Mouse (Mus musculus) heart, postnatal 0 days (tissue): ENCODE measurements around the gene Cryab. TPM values are rescaled to one million over a fixed set of nuclear protein-coding genes. Genes with fewer than 3 reads are reported as not detected.

Source experiments
- ATAC-seq: fragments of 200-750 bp; cut with Nextera tagmentation; 2 replicates; pipeline ENCODE4 v1.8.0; 2017; ENCODE audit warnings: low read depth, moderate number of reproducible peaks, moderate library complexity; ENCODE audit not compliant: insufficient read depth
- DNase-seq: peaks from one replicate; pipeline ENCODE4 v3.0.0-alpha.2; 2016; ENCODE audit warnings: low spot score
- H3K27ac ChIP-seq: fragments of 300-500 bp; sonication (generic); 2 replicates; pipeline ENCODE4 v1.5.1; 2014; ENCODE audit warnings: low read depth, mild to moderate bottlenecking
- H3K27me3 ChIP-seq: fragments of 300-500 bp; sonication (generic); 2 replicates; pipeline ENCODE4 v1.6.1; 2014; ENCODE audit warnings: low read length, mixed read lengths; ENCODE audit not compliant: control insufficient read depth, insufficient read depth
- H3K36me3 ChIP-seq: fragments of 300-500 bp; sonication (generic); replicated peaks from 2 replicates; pipeline ENCODE4 v1.6.1; 2014; ENCODE audit warnings: low read length, mixed read lengths; ENCODE audit not compliant: control insufficient read depth, insufficient read depth
- H3K4me1 ChIP-seq: fragments of 300-500 bp; sonication (generic); 2 replicates; pipeline ENCODE4 v1.6.1; 2014; ENCODE audit warnings: antibody characterized with exemption; ENCODE audit not compliant: control insufficient read depth, insufficient read depth
- H3K4me2 ChIP-seq: fragments of 300-500 bp; sonication (generic); 2 replicates; pipeline ENCODE4 v1.6.1; 2014; ENCODE audit warnings: low read depth, mild to moderate bottlenecking, low read length, moderate library complexity
- H3K4me3 ChIP-seq: fragments of 300-500 bp; sonication (generic); 2 replicates; pipeline ENCODE4 v1.5.1; 2014; ENCODE audit warnings: low read depth, low read length
- H3K9ac ChIP-seq: fragments of 300-500 bp; sonication (generic); replicated peaks from 2 replicates; pipeline ENCODE4 v1.6.1; 2014; ENCODE audit warnings: low read depth, low read length, mixed read lengths
- H3K9me3 ChIP-seq: fragments of 300-500 bp; sonication (generic); replicated peaks from 2 replicates; pipeline ENCODE4 v1.6.1; 2016; ENCODE audit warnings: low read length; ENCODE audit not compliant: control insufficient read depth
- CTCF ChIP-seq: IDR thresholded peaks from 2 replicates; pipeline ENCODE4 v1.5.1; 2016; ENCODE audit warnings: antibody characterized with exemption, control low read depth, low read depth
- EP300 ChIP-seq: IDR thresholded peaks from 2 replicates; pipeline ENCODE4 v1.6.1; 2016; ENCODE audit warnings: antibody characterized with exemption, low read depth
- WGBS: fragments of 180-500 bp; shearing (Covaris S2); extraction: QIAGEN DNeasy Blood & Tissue Kit; methylation state at CpG from one replicate; pipeline ENCODE4 v1.1.7; 2014; 5-methylcytosine and 5-hydroxymethylcytosine counted together
- polyA plus RNA-seq: library from polyadenylated mRNA; unstranded; fragments of >200 nt; fragmentation: Nextera tagmentation; extraction: Ambion mirVana; gene quantifications from 2 replicates; pipeline ENCODE4 v1.2.1, GENCODE M21; 2015
- total RNA-seq: library from RNA; depleted of rRNA; stranded (reverse); fragments of >200 nt; gene quantifications from 2 replicates; pipeline ENCODE4 v1.2.3, GENCODE M21; 2014; ENCODE audit warnings: low replicate concordance

The Cryab gene
- total and polyA plus RNA-seq, 2 experiments from 2014 or later, result 766 to 1,736 TPM

GRCm38 (mm10) chr9:50776162-50776760 lies 25.1 kb downstream of the Cryab start:
- H3K9ac ChIP-seq, result peak overlapping the region; percentile 84; the same call in 1 of the 2 replicates
- DNase-seq, result no peak
- peak overlapping the region; percentile 92 for H3K4me3 ChIP-seq
- no peaks in the 10 kb centered on the region for H3K27me3 ChIP-seq
- 55% methylated on average over 11 of the region's 11 CpGs for WGBS
- no peak for ATAC-seq
- no peaks in the 10 kb centered on the region for H3K9me3 ChIP-seq
- H3K36me3 ChIP-seq, result peaks cover 32% of the 10 kb centered on the region; the same call in 1 of the 2 replicates
- peaks cover 14% of the 10 kb centered on the region; the same call in 1 of the 2 replicates for H3K4me1 ChIP-seq
- TF ChIP-seq CTCF (no peak), EP300 (no peak)
- no peak overlapping the region for H3K27ac ChIP-seq
- H3K4me2 ChIP-seq, result peak overlapping the region; percentile 80

GRCm38 (mm10) chr9:50782155-50782554 lies 31.0 kb downstream of the Cryab start:
- H3K4me2 ChIP-seq, result no peak overlapping the region
- H3K27ac ChIP-seq, result no peak overlapping the region
- peaks cover 74% of the 10 kb centered on the region for H3K36me3 ChIP-seq
- H3K27me3 ChIP-seq, result no peaks in the 10 kb centered on the region
- H3K4me1 ChIP-seq, result no peaks in the 10 kb centered on the region
- DNase-seq (no peak), ATAC-seq (no peak)
- H3K9ac ChIP-seq, result no peak overlapping the region
- TF ChIP-seq CTCF (peak; percentile 43), EP300 (no peak)
- no peaks in the 10 kb centered on the region for H3K9me3 ChIP-seq
- WGBS, result 83% methylated on average over 2 of the region's 2 CpGs
- H3K4me3 ChIP-seq, result no peak overlapping the region

- Histone ChIP-seq H3K9ac (no peak overlapping the region), H3K4me1 (no peaks in the 10 kb centered on the region), H3K36me3 (peaks cover 46% of the 10 kb centered on the region), H3K9me3 (no peaks in the 10 kb centered on the region), H3K27ac (no peak overlapping the region), H3K4me3 (no peak overlapping the region), H3K4me2 (no peak overlapping the region), H3K27me3 (no peaks in the 10 kb centered on the region)
- no peak for ATAC-seq
- no peak for TF ChIP-seq CTCF
- no peak for TF ChIP-seq EP300
- DNase-seq, result no peak
- WGBS, result 88% methylated on average over 3 of the region's 3 CpGs
These were observed 44.1 kb downstream of the Cryab start for GRCm38 (mm10) chr9:50795266-50795665.

GRCm38 (mm10) chr9:50796776-50797175 lies 45.7 kb downstream of the Cryab start:
- TF ChIP-seq CTCF (no peak), EP300 (no peak)
- Histone ChIP-seq H3K4me1 (no peaks in the 10 kb centered on the region), H3K36me3 (peaks cover 45% of the 10 kb centered on the region), H3K27me3 (no peaks in the 10 kb centered on the region), H3K9me3 (no peaks in the 10 kb centered on the region), H3K4me3 (no peak overlapping the region), H3K9ac (no peak overlapping the region), H3K27ac (no peak overlapping the region), H3K4me2 (no peak overlapping the region)
- WGBS, result 89% methylated on average over 8 of the region's 8 CpGs
- DNase-seq (no peak), ATAC-seq (no peak)

GRCm38 (mm10) chr9:50797641-50798040 lies 46.5 kb downstream of the Cryab start:
- H3K4me3 ChIP-seq, result no peak overlapping the region
- 89% methylated on average over 7 of the region's 7 CpGs for WGBS
- no peaks in the 10 kb centered on the region for H3K27me3 ChIP-seq
- DNase-seq (no peak), ATAC-seq (no peak)
- H3K4me2 ChIP-seq, result no peak overlapping the region
- H3K4me1 ChIP-seq, result no peaks in the 10 kb centered on the region
- peaks cover 45% of the 10 kb centered on the region for H3K36me3 ChIP-seq
- no peak overlapping the region for H3K27ac ChIP-seq
- no peaks in the 10 kb centered on the region for H3K9me3 ChIP-seq
- TF ChIP-seq EP300 (no peak), CTCF (no peak)
- H3K9ac ChIP-seq, result no peak overlapping the region

- peaks cover 51% of the 10 kb centered on the region for H3K36me3 ChIP-seq
- ATAC-seq (no peak), DNase-seq (no peak)
- no peak overlapping the region for H3K27ac ChIP-seq
- H3K9me3 ChIP-seq, result no peaks in the 10 kb centered on the region
- 87% methylated on average over 5 of the region's 5 CpGs for WGBS
- no peak overlapping the region for H3K9ac ChIP-seq
- H3K27me3 ChIP-seq, result no peaks in the 10 kb centered on the region
- no peak for TF ChIP-seq CTCF
- no peak for TF ChIP-seq EP300
- H3K4me2 ChIP-seq, result no peak overlapping the region
- no peaks in the 10 kb centered on the region for H3K4me1 ChIP-seq
- H3K4me3 ChIP-seq, result no peak overlapping the region
These were observed 47.2 kb downstream of the Cryab start for GRCm38 (mm10) chr9:50798368-50798767.
